Mouse (Mus musculus): ENCODE data around the gene Zfyve9. TPM values are rescaled to one million over a fixed set of nuclear protein-coding genes. Genes with fewer than 3 reads are reported as not detected.
A peak's percentile ranks its signal among the peaks of the same experiment; 100 is the strongest.
"Not testable (repeated sequence)": the region's sequence is repeated elsewhere in the genome, so short reads cannot be mapped to it uniquely, and the experiment has no call there.

Zfyve9 gene
- total RNA-seq, 2 experiments from 2014 or later, result 52.2 to 55.6 TPM

DNA sequence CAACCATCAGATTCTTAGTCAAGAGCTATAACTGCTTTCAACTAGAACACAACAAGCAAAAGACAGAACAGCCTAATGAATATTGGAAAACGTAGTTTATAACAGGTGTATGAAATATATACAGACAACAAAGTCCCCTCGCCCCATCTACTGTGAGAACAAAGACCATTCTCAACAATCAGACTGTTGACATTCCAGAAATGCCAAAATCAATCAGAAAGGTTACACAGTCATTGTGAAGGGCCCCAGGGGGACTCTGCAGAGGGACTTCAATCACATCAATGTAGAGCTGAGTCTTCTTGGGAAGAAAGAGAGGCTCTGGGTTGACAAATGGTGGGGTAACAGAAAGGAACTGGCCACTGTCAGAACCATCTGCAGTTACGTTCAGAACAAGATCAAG is 49.0 kb downstream of the Zfyve9 start:
- DNase-seq (ENCODE audit: low spot score in 2 of 2), result no peak
- intact Hi-C loops (cut with DNase I), result no loop called here

GRCm38 (mm10) chr4:108730450-108730849 is 50.1 kb downstream of the Zfyve9 start:
- DNase-seq (ENCODE audit: low spot score in 2 of 2), result no peak
- intact Hi-C loops (cut with DNase I), result no loop called here

GRCm38 (mm10) chr4:108724102-108724501 is 56.5 kb downstream of the Zfyve9 start:
- DNase-seq (ENCODE audit: low spot score in 2 of 2), result no peak
- intact Hi-C loops (cut with DNase I), result no loop called here

GRCm38 (mm10) chr4:108721245-108721784 is 59.3 kb downstream of the Zfyve9 start:
- intact Hi-C loops (cut with DNase I), result no loop called here
- no peak for DNase-seq (ENCODE audit: low spot score in 2 of 2)

DNA sequence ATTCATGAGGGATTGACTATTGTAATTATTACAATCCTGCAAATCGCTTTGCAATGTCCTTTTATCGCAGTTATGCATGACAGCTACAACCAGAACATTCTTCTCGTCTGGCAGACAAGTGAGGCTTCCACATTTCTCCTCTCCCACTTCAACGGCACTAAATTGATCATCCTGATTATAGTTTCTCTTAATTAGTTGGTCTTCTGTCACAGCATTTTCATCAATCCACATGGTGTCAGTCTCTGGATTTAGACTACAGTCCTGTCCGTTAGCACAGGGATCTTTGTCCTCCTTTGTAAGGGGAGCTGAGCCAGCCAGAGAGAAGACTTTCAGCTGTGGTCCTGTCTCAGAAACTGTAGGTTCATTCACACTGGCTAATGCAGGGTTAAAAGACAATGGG is 61.2 kb downstream of the Zfyve9 start, which contains the start of gene 3110021N24Rik:
Gene 3110021N24Rik, plus strand, starts transcription at position 301 of the 400 bp plus-strand sequence.
- intact Hi-C loops (cut with DNase I), result no loop called here
- no peak for DNase-seq (ENCODE audit: low spot score in 2 of 2)

GRCm38 (mm10) chr4:108708209-108708608 is 72.4 kb downstream of the Zfyve9 start:
- intact Hi-C loops (cut with DNase I), result no loop called here

DNA sequence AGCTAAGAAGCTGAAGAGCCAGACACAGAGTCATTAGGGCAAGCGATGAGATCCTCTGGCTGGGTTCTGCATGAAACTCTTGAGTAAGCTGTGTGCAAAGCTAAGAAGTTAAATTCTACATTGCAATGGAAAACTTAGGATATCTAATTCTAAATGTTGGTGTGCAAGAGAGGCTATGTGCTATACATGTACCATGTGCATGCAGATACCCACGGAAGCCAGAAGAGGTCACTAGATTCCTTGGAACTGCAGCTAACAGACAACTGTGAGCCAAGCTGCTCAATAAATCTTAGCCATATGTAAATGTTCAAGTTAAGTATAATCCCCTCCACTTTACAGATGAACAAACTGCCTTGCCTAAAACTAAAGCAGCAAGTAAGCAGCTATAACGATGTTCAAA is 83.7 kb downstream of the Zfyve9 start:
- intact Hi-C loops (cut with DNase I), result no loop called here
- peak; percentile 8 to 53 for DNase-seq (ENCODE audit: low spot score in 2 of 2)

More at GRCm38 (mm10) chr4:108708209-108708608, 72.4 kb downstream of the Zfyve9 start:
- no peak for DNase-seq (ENCODE audit: low spot score in 2 of 2)

DNA sequence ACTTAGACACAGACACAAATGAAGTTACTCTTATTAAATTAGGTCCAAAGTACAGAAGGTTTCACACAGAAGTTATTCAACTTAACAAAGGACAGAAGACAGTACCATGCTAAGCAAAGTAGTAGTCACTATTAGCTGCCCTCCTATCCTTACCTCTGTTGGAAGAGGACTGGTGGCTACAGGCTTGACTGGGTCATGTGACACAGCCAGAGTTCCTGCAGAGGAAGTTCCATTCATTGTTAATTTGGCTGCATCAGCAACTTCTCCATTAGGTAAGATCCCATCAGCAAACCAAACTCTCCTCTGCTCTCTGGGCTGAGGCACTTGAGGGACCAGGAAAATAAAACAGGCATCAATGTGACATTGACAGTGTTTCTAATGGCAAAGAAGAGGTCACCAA is 89.1 kb downstream of the Zfyve9 start:
- no peak for DNase-seq (ENCODE audit: low spot score in 2 of 2)
- intact Hi-C loops (cut with DNase I), result no loop called here

DNA sequence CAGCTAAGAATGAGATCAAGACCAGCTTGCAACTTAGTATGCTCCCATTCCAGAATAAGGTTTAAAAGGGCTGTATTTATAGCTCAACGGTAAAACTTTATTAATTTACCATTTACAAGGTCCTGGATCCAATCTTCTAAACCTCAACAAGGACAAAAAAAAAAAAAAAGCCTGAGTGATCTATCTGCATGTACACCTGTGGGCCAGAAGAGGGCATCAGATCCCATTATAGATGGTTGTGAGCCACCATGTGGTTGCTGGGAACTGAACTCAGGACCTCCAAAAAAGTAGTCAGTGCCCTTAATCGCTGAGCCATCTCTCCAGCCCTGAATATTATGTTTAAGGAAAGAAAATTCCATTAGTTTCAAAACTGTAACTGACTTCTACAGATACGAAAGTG is 90.1 kb downstream of the Zfyve9 start:
- intact Hi-C loops (cut with DNase I), result no loop called here
- no peak for DNase-seq (ENCODE audit: low spot score in 2 of 2)

DNA sequence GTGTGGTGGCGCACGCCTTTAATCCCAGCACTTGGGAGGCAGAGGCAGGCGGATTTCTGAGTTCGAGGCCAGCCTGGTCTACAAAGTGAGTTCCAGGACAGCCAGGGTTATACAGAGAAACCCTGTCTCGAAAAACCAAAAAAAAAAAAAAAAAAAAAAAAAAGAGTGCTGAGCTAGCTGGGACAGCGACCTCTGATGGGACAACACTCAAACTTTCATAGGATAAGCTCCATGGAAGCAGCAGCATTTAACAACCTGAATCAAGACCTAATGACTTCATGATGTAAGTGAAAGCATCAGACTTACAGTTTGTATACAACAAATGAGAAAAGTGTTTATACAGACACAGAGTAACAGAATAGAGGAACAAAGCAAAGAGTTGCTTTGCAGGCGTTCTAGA is 93.5 kb downstream of the Zfyve9 start:
- DNase-seq (ENCODE audit: low spot score in 2 of 2); intact Hi-C loops (cut with DNase I): not testable (repeated sequence)

GRCm38 (mm10) chr4:108686156-108686555 is 94.4 kb downstream of the Zfyve9 start:
- intact Hi-C loops (cut with DNase I), result no loop called here

DNA sequence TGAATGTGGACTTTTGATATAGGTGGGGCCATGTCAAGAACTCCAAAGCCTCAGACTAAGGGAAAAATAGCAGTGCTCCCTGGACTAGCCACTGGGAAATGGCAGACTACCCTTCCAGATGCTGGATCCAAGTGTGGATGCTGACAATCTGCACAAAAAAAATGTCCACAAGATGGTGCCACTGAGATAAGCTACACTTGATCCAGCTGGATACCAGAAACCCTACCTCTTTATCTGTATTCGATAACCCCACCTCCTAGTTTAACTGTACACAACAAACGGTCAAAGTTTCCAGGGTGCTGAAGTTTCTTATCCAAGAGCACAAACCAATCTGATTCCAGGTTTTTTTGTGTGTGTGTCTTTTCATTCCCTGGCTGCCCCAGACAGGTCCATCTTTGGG is 116.2 kb downstream of the Zfyve9 start:
- intact Hi-C loops (cut with DNase I), result no loop called here
- peak; percentile 18 to 25 for DNase-seq (ENCODE audit: low spot score in 2 of 2)

More at GRCm38 (mm10) chr4:108686156-108686555, 94.4 kb downstream of the Zfyve9 start:
- no peak for DNase-seq (ENCODE audit: low spot score in 2 of 2)

DNA sequence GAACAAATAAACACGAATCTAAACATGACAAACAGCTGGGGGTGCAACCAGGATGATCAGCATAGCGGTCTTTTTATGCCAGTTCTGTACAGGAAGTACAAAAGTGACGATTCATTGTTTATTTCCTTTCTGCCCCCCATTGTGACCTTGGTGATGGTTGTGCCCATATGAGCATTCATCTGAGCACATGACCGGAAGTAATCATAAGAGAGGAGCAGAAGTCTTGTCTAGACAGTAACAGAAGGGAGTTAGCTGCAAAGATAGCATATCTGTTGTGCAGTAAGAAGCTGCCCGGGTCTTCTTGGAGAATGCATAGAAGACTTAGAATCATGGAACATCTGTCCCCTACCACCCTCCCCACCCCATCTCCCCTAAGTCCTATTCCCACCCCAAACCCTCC is 141.8 kb downstream of the Zfyve9 start:
- DNase-seq (ENCODE audit: low spot score in 2 of 2), result no peak
- intact Hi-C loops (cut with DNase I), result no loop called here

DNA sequence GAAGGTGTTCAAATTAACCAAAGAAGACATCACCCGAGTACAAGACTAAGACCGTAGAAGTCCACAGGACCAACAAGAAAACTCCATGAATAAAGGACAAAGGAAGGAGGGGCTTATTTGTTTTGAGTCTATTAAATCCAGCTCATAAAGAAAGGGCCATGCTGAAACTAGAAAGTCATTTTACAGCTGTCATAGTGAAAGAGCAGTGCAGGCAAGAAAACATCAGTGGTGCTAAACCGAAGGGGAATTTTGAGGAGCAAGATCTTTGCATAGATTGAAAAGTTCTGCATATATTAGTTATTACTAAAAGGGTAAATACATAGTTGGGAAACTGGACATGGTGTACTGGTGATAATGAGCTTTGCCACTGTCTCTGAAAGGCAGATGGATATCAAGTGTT is 142.9 kb downstream of the Zfyve9 start:
- intact Hi-C loops (cut with DNase I), result no loop called here
- no peak for DNase-seq (ENCODE audit: low spot score in 2 of 2)

DNA sequence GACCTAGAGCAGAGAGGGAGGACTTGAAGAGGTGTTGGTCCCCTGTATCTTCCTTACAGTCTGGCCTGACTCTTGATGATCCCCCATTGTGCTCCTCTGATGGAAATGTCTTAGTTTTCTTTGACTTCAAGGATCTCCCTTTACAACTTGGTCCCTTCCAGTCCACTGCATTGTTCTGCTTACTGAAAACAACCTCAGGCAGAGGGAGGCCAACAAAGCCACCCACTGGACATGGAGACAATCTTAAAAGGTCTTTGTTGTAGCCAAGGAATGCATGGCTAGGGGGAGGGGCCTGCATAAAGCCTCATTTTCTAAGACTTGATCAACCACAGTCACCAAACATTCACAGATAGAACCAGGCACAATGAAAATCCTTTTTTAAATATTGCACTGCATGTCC is 145.5 kb downstream of the Zfyve9 start:
- intact Hi-C loops (cut with DNase I), result no loop called here
- no peak for DNase-seq (ENCODE audit: low spot score in 2 of 2)

GRCm38 (mm10) chr4:108634696-108635095 is 145.9 kb downstream of the Zfyve9 start:
- no peak for DNase-seq (ENCODE audit: low spot score in 2 of 2)
- intact Hi-C loops (cut with DNase I), result no loop called here

DNA sequence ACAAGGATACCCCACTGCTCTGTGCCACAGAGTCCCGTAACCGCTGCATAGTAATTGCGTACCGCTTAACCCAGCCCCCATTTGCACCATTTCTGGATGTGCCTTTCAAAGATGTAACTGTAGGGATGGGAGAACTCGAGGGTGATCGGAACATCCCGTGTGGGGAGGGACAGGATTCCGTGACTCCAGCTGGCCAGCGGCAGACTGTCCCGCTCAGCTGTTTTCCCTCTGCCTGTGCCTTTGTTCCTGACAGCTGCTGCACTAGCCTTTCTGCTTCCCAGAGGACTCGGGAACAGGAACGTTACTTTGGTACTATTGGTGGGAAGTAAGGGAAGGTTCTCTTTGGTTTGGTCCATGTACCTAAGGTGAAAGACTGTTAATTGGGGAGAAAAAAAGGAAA is 146.9 kb downstream of the Zfyve9 start:
- intact Hi-C loops (cut with DNase I), result no loop called here
- DNase-seq (ENCODE audit: low spot score in 2 of 2), result no peak

DNA sequence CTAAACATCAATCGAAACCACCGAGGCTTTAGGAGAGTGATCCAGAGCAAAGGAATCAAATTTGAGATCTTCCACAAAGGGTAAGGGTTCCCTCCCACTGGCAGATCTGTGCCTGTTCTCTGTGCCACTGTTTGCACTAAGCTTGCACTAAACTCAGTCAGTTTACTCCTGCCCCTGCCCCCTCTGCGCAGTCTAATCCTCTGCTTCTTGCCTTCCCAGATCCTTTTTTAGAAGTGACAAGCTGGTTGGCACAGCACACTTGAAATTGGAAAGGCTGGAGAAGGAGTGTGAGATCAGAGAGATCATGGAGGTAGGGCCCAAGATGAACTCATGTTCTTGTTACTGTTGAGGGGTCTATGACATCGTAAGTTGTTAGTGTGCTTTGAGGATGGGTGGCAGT is 149.0 kb downstream of the Zfyve9 start:
- intact Hi-C loops (cut with DNase I), result no loop called here
- DNase-seq (ENCODE audit: low spot score in 2 of 2), result no peak

- DNase-seq (ENCODE audit: low spot score in 2 of 2), result no peak
- intact Hi-C loops (cut with DNase I), result no loop called here
These were observed 150.5 kb downstream of the Zfyve9 start for GRCm38 (mm10) chr4:108630096-108630495.

GRCm38 (mm10) chr4:108629363-108629880 is 151.2 kb downstream of the Zfyve9 start:
- intact Hi-C loops (cut with DNase I), result no loop called here
- DNase-seq (ENCODE audit: low spot score in 2 of 2), result no peak

DNA sequence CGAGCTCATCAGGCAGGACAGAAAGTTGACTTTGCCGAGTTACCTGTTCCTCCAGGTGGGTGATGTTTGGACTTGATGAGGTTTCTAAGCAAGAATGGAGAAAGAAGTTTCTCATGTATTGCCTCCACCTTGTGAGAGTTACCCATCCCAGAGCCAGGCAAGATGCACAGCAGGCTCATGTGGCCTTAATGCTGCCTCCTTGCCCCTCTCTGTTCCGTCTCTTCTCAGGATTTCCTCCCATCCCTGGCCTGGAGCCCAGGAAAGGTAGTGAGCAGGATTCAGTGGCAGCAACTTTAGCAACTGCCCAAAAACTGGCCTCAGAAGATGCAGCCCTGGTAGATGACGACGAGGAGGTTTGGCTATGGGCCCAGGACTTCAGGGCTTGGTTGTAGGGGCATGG is 153.5 kb downstream of the Zfyve9 start:
- no peak for DNase-seq (ENCODE audit: low spot score in 2 of 2)
- intact Hi-C loops (cut with DNase I), result no loop called here

- intact Hi-C loops (cut with DNase I), result no loop called here
- DNase-seq (ENCODE audit: low spot score in 2 of 2), result no peak
These were observed 159.1 kb downstream of the Zfyve9 start for GRCm38 (mm10) chr4:108621504-108621903.

Data from left cerebral cortex, postnatal 14 days (tissue).